Mouse (Mus musculus): ENCODE data around the gene Tmem29. TPM values are rescaled to one million over a fixed set of nuclear protein-coding genes. Genes with fewer than 3 reads are reported as not detected.
"Not testable (repeated sequence)": the region's sequence is repeated elsewhere in the genome, so short reads cannot be mapped to it uniquely, and the experiment has no call there.

Tmem29 gene
- total RNA-seq (2021) = 1 to 10 TPM; 4.1 to 5.3 TPM

- intact Hi-C loops (cut with DNase I) = loop anchor here (1.0 to 10.0 kb wide), 2 partner anchors 18 to 694 kb away; no protein-coding TSS in a partner anchor
- DNase-seq = peak; percentile 83 to 90
These were observed at the start of gene Tmem29 for GRCm38 (mm10) chrX:150458766-150459350. Tmem29 (minus strand) TSS chrX:150459154.

GRCm38 (mm10) chrX:150508696-150509095 is 49.7 kb upstream of the Tmem29 start:
- no peak for DNase-seq
- intact Hi-C loops (cut with DNase I) = no loop called here

GRCm38 (mm10) chrX:150487811-150488210 is 28.9 kb upstream of the Tmem29 start:
- intact Hi-C loops (cut with DNase I); DNase-seq: not testable (repeated sequence)

GRCm38 (mm10) chrX:150486314-150487030 is 27.5 kb upstream of the Tmem29 start:
- intact Hi-C loops (cut with DNase I) = not testable (repeated sequence)
- DNase-seq = peak in 1 of 2 experiments; percentile 8

GRCm38 (mm10) chrX:150477854-150478780 is 19.2 kb upstream of the Tmem29 start:
- DNase-seq = peak; percentile 77 to 93
- intact Hi-C loops (cut with DNase I) = loop anchor here (1.0 to 10.0 kb wide), 2 partner anchors 19 to 1667 kb away; partner anchors contain the start of genes Iqsec2 and Tmem29

- DNase-seq = no peak
- intact Hi-C loops (cut with DNase I) = loop anchor here (10.0 kb wide), 1 partner anchor 1673 kb away; the partner anchor contains the start of gene Iqsec2
These were observed 12.5 kb upstream of the Tmem29 start for GRCm38 (mm10) chrX:150471416-150471815.

GRCm38 (mm10) chrX:150468266-150468665 is 9.3 kb upstream of the Tmem29 start:
- no peak for DNase-seq
- intact Hi-C loops (cut with DNase I) = no loop called here

- intact Hi-C loops (cut with DNase I); DNase-seq: not testable (repeated sequence)
These were observed 7.9 kb upstream of the Tmem29 start for GRCm38 (mm10) chrX:150466817-150467216.

GRCm38 (mm10) chrX:150460143-150460542 is 1.2 kb upstream of the Tmem29 start:
- intact Hi-C loops (cut with DNase I) = no loop called here

GRCm38 (mm10) chrX:150459411-150459927 is 515 bp upstream of the Tmem29 start:
- intact Hi-C loops (cut with DNase I) = loop anchor here (1.0 to 10.0 kb wide), 2 partner anchors 18 to 695 kb away; no protein-coding TSS in a partner anchor
- peak; percentile 12 to 14 for DNase-seq

More at GRCm38 (mm10) chrX:150460143-150460542, 1.2 kb upstream of the Tmem29 start:
- no peak for DNase-seq

GRCm38 (mm10) chrX:150458136-150458535 is 818 bp downstream of the Tmem29 start:
- no peak for DNase-seq
- intact Hi-C loops (cut with DNase I) = loop anchor here (10.0 kb wide), 1 partner anchor 693 kb away; no protein-coding TSS in a partner anchor

GRCm38 (mm10) chrX:150440505-150441338 is 18.2 kb downstream of the Tmem29 start:
- intact Hi-C loops (cut with DNase I) = no loop called here
- peak; percentile 29 to 50 for DNase-seq

GRCm38 (mm10) chrX:150436373-150436772 is 22.6 kb downstream of the Tmem29 start:
- DNase-seq = no peak
- intact Hi-C loops (cut with DNase I) = no loop called here

- DNase-seq = no peak
- intact Hi-C loops (cut with DNase I) = no loop called here
These were observed 23.6 kb downstream of the Tmem29 start for GRCm38 (mm10) chrX:150435367-150435766.

GRCm38 (mm10) chrX:150413505-150413904 is 45.4 kb downstream of the Tmem29 start:
- intact Hi-C loops (cut with DNase I) = no loop called here
- DNase-seq = no peak
